Mouse (Mus musculus) testis, adult 2 months (tissue): ENCODE data around the gene Cmtm3.

Experiments
- CTCF ChIP-seq: fragments of 200-500 bp; IDR thresholded peaks from 2 replicates; pipeline ENCODE4 v1.5.1; 2012; ENCODE audit warnings: low read depth, mild to moderate bottlenecking, inconsistent platforms, low read length, moderate library complexity; ENCODE audit not compliant: control insufficient read depth, insufficient read depth, insufficient replicate concordance
- POLR2A ChIP-seq: fragments of 200-500 bp; IDR thresholded peaks from 2 replicates; pipeline ENCODE4 v1.6.1; 2012; ENCODE audit warnings: low read depth, mild to moderate bottlenecking, inconsistent platforms, low read length, moderate library complexity; ENCODE audit not compliant: control insufficient read depth

DNA sequence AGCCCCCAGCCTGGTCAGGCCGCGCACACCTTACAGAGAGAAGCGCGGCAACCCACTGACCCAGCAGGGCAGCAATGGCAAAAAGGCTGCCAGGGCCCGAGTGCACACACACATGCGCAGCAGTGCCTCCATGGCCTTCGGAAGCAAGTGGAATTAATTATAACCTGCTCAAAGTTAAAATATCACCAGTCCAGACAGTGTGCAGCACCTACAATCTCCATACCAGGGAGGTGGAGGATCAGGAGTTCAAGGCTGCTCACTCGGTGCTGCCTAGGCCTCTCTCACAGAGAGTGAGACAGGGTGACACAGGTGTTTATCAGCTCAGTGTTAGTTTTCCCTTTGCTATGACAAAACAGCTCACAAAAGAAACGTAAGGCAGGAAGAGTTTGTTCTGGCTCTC lies 26.5 kb downstream of the Cmtm3 start:
- TF ChIP-seq CTCF (no peak), POLR2A (no peak)
